Mouse (Mus musculus) ES-E14 (cell line): ENCODE measurements at regions not wholly inside any gene's neighbourhood (a gene's known extent, or its start where the extent isn't known, plus 50 kb on each side); places are given as distances from the start of the nearest gene placed in this dataset.

Source experiments
- HCFC1 ChIP-seq: IDR thresholded peaks from 2 replicates; pipeline ENCODE4 v1.6.1; 2012; ENCODE audit warnings: low read length, inconsistent platforms, borderline replicate concordance; ENCODE audit not compliant: insufficient read depth
- MAFK ChIP-seq: IDR thresholded peaks from 2 replicates; pipeline ENCODE4 v1.6.1; 2014; ENCODE audit warnings: mild to moderate bottlenecking, low read depth, low read length, inconsistent platforms; ENCODE audit not compliant: insufficient read depth

DNA sequence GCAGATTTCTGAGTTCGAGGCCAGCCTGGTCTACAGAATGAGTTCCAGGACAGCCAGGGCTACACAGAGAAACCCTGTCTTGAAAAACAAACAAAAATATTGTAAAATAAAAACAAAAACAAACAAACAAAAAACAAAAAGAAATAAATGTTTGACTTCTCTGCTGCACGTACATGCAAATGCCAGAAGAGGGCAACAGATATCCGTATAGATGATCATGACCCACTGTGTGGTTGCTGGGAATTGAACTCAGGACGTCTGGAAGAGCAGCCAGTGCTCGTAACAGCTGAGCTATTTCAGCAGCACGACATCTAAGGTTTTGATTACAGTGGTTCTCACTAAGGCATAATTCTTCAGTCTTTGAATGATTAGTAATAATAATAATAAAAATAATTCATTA lies 262.8 kb downstream of the Eepd1 start:
- no peak for TF ChIP-seq MAFK
- TF ChIP-seq HCFC1: no peak
